Mouse (Mus musculus): Measurements from ENCODE around the gene Akr1b10.

DNA sequence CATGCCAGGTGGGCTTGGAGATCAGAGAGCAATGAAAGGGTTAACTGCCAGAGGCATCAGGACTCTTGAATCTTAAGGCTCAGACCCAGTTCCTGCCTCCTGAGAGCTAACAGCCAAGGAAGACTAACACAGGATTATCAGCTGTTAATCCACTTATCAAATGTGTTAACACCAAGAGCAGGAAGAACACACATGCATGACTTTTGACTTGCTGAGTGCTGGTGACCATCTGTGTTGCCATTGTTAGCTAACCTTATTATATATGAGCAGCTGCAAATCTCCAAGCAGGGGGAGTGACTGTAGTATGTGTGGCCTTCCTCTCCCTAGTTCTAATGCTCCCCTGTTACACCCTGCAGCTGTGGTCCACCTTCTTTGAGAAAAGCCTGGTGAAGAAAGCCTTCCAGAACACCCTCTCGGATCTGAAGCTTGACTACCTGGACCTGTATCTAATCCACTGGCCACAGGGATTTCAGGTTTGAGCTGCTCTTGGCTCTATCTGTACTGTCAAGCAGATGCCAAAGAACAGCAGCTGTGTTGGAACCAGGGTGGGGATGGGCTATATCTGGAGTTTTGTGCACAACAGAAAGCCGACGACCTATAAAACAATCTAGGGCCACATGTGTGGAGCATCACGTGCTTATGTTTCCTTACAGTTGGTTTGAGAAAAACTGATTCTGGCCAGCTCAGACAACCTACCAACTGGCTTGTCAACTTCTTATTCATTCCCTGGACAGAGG, 4.6 kb downstream of the Akr1b10 start:
- no peak for TF ChIP-seq CTCF (IDR thresholded peaks at IDR 0.05; ENCODE audit: low read depth, low read length)
- TF ChIP-seq TAL1 (conservative IDR thresholded peaks at IDR 0.05; ENCODE audit: low read depth, low read length): no peak
